Mouse (Mus musculus) left cerebral cortex, adult 6 months (tissue): Measurements from ENCODE around the gene Snx19. TPM values are rescaled to one million over a fixed set of nuclear protein-coding genes. Genes with fewer than 3 reads are reported as not detected.

ENCODE experiments used
- long read RNA-seq, 2 experiments: library from polyadenylated mRNA; unstranded; transcript quantifications; one replicate each; pipeline ENCODE4 v2.0.0; 2019 to 2020
- polyA plus RNA-seq: library from polyadenylated mRNA; unstranded; fragments of <200 nt; fragmentation: Nextera tagmentation; gene quantifications from 2 replicates; pipeline ENCODE4 v1.2.3, GENCODE M21; 2021

Snx19 gene
- polyA plus RNA-seq = 15.8 and 19.3 TPM in 2 replicates
- long read RNA-seq, experiment 1, full-length matches to known transcripts = 61 of 93 reads
- long read RNA-seq, experiment 1, partial matches to known transcripts = 19 of 93 reads
- long read RNA-seq, experiment 1, other reads (novel, unspliced or antisense) = 13 of 93 reads
- long read RNA-seq, experiment 2, full-length matches to known transcripts = 8 of 39 reads
- long read RNA-seq, experiment 2, partial matches to known transcripts = 21 of 39 reads
- long read RNA-seq, experiment 2, other reads (novel, unspliced or antisense) = 10 of 39 reads

GRCm38 (mm10) chr9:30426882-30427632, at the start of gene Snx19:
Gene Snx19 (plus strand): TSS chr9:30427108.

